Mouse (Mus musculus) hindbrain, postnatal 0 days (tissue): ENCODE results near the gene Ets1. TPM values are rescaled to one million over a fixed set of nuclear protein-coding genes. Genes with fewer than 3 reads are reported as not detected.

Source experiments
- ATAC-seq: fragments of 200-750 bp; cut with Nextera tagmentation; 2 replicates; pipeline ENCODE4 v1.8.0; 2017; ENCODE audit warnings: mild to moderate bottlenecking, moderate TSS enrichment, moderate library complexity
- DNase-seq: peaks from one replicate; pipeline ENCODE4 v3.0.0-alpha.2; 2015; ENCODE audit warnings: low spot score
- H3K27ac ChIP-seq: fragments of 300-500 bp; sonication (generic); 2 replicates; pipeline ENCODE4 v1.5.1; 2014; ENCODE audit warnings: mild to moderate bottlenecking
- H3K27me3 ChIP-seq: fragments of 300-500 bp; sonication (generic); 2 replicates; pipeline ENCODE4 v1.6.1; 2014; ENCODE audit warnings: low read length, mixed read lengths; ENCODE audit not compliant: insufficient read depth
- H3K36me3 ChIP-seq: fragments of 300-500 bp; sonication (generic); 2 replicates; pipeline ENCODE4 v1.6.1; 2014; ENCODE audit warnings: low read length, mixed read lengths; ENCODE audit not compliant: insufficient read depth
- H3K4me1 ChIP-seq: fragments of 300-500 bp; sonication (generic); 2 replicates; pipeline ENCODE4 v1.6.1; 2014; ENCODE audit warnings: antibody characterized with exemption, low read length, mixed read lengths; ENCODE audit not compliant: insufficient read depth
- H3K4me2 ChIP-seq: fragments of 300-500 bp; sonication (generic); 2 replicates; pipeline ENCODE4 v1.6.1; 2014; ENCODE audit warnings: low read depth, mild to moderate bottlenecking, low read length, moderate library complexity, mixed read lengths
- H3K4me3 ChIP-seq: fragments of 300-500 bp; sonication (generic); 2 replicates; pipeline ENCODE4 v1.5.1; 2014; ENCODE audit warnings: low read length
- H3K9ac ChIP-seq: fragments of 300-500 bp; sonication (generic); replicated peaks from 2 replicates; pipeline ENCODE4 v1.6.1; 2014; ENCODE audit warnings: mild to moderate bottlenecking, low read length, moderate library complexity, mixed read lengths
- H3K9me3 ChIP-seq: fragments of 300-500 bp; sonication (generic); 2 replicates; pipeline ENCODE4 v1.6.1; 2016; ENCODE audit warnings: low read length, mixed read lengths
- CTCF ChIP-seq: IDR thresholded peaks from 2 replicates; pipeline ENCODE4 v1.5.1; 2016; ENCODE audit warnings: antibody characterized with exemption, control low read depth, low read depth
- WGBS: fragments of 180-500 bp; shearing (Covaris S2); extraction: QIAGEN DNeasy Blood & Tissue Kit; methylation state at CpG from one replicate; pipeline ENCODE4 v1.1.7; 2014; 5-methylcytosine and 5-hydroxymethylcytosine counted together
- polyA plus RNA-seq: library from polyadenylated mRNA; unstranded; fragments of >200 nt; fragmentation: Nextera tagmentation; extraction: Ambion mirVana; gene quantifications from 2 replicates; pipeline ENCODE4 v1.2.1, GENCODE M21; 2015
- total RNA-seq: library from RNA; depleted of rRNA; stranded (reverse); fragments of >200 nt; gene quantifications from 2 replicates; pipeline ENCODE4 v1.2.3, GENCODE M21; 2014

The Ets1 gene
- total and polyA plus RNA-seq, 2 experiments from 2014 or later: 9.9 to 14.0 TPM

DNA sequence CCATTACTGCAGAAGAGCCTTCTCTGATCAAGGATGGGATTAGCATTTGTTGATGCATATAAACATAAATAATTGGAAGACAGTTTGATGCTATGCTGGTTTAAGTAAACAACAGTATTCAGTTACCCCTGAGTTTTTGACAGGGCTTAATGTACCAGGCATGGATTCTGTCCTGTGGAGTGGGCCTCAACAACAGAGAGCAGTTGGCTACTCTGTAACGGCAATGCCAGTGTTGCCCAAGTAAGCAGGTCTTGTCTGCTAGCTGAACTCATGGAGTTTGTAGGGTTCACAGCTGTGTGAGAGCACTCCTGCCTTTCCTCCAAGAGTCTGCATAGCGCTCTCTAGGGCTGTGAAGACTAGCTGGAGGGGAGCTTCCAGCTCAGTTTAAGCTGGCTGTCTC, 91.0 kb downstream of the Ets1 start:
- no peak overlapping the region for H3K9ac ChIP-seq
- no peak overlapping the region for H3K27ac ChIP-seq
- TF ChIP-seq CTCF: no peak
- WGBS: 99% methylated on average over 2 of the region's 2 CpGs
- H3K4me1 ChIP-seq: no peaks in the 10 kb centered on the region
- H3K4me2 ChIP-seq: no peak overlapping the region
- no peaks in the 10 kb centered on the region for H3K9me3 ChIP-seq
- no peak for ATAC-seq
- H3K27me3 ChIP-seq: no peaks in the 10 kb centered on the region
- DNase-seq: no peak
- no peaks in the 10 kb centered on the region; the same call in 1 of the 2 replicates for H3K36me3 ChIP-seq
- no peak overlapping the region for H3K4me3 ChIP-seq

DNA sequence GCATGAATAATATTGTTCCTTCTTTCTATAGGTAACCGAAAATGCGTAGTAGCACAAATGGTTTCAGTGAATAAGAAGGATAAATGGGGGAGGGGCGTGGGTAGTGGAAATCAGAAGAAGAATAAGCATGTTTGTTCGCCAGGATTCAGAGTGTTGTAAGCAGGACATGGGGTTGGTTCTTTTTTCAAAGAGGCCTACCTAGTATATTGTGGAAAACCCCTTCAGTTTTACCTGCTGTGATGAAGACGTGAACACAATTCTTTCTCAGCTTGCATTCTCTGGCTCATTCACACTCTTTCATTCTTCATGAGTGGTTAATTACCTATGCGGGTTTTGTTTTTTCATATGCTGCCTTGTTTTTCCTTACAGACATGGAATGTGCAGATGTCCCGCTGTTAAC, 92.3 kb downstream of the Ets1 start:
- Histone ChIP-seq H3K9ac (no peak overlapping the region), H3K27me3 (no peaks in the 10 kb centered on the region), H3K4me2 (no peak overlapping the region), H3K27ac (no peak overlapping the region), H3K4me3 (no peak overlapping the region), H3K4me1 (no peaks in the 10 kb centered on the region), H3K9me3 (no peaks in the 10 kb centered on the region), H3K36me3 (no peaks in the 10 kb centered on the region; the same call in 1 of the 2 replicates)
- 54% methylated on average over 7 of the region's 7 CpGs for WGBS
- no peak for DNase-seq
- TF ChIP-seq CTCF: no peak
- no peak for ATAC-seq

GRCm38 (mm10) chr9:32728806-32729205, 92.8 kb downstream of the Ets1 start:
- Histone ChIP-seq H3K4me3 (no peak overlapping the region), H3K9ac (no peak overlapping the region), H3K9me3 (no peaks in the 10 kb centered on the region), H3K4me2 (no peak overlapping the region), H3K4me1 (no peaks in the 10 kb centered on the region), H3K27ac (no peak overlapping the region), H3K36me3 (no peaks in the 10 kb centered on the region; the same call in 1 of the 2 replicates), H3K27me3 (no peaks in the 10 kb centered on the region)
- WGBS: 57% methylated on average over 4 of the region's 4 CpGs
- no peak for DNase-seq
- ATAC-seq: no peak
- no peak for TF ChIP-seq CTCF

DNA sequence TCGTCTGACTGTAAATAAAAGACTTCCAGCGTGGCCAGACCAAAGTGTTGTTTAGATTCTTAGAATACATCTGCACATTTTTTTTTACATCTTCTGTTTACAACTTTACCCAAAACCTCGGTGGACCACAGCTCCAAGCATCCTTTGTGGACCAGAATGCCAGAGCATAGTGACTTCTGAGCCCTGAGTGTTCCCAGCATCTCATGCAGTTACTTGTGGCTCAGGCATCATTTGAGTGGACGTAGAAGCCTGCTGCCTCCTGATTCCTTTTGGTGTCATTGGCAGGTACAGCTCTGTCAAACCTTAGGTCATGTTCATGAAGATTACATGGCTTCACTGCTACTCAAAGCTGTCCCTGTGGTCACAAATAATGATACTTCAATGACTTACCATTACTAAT, 93.2 kb downstream of the Ets1 start:
- Histone ChIP-seq H3K9ac (no peak overlapping the region), H3K27me3 (no peaks in the 10 kb centered on the region), H3K4me3 (no peak overlapping the region), H3K4me2 (no peak overlapping the region), H3K9me3 (no peaks in the 10 kb centered on the region), H3K27ac (no peak overlapping the region), H3K36me3 (no peaks in the 10 kb centered on the region; the same call in 1 of the 2 replicates), H3K4me1 (no peaks in the 10 kb centered on the region)
- 87% methylated on average over 4 of the region's 4 CpGs for WGBS
- no peak for ATAC-seq
- TF ChIP-seq CTCF: no peak
- DNase-seq: no peak

DNA sequence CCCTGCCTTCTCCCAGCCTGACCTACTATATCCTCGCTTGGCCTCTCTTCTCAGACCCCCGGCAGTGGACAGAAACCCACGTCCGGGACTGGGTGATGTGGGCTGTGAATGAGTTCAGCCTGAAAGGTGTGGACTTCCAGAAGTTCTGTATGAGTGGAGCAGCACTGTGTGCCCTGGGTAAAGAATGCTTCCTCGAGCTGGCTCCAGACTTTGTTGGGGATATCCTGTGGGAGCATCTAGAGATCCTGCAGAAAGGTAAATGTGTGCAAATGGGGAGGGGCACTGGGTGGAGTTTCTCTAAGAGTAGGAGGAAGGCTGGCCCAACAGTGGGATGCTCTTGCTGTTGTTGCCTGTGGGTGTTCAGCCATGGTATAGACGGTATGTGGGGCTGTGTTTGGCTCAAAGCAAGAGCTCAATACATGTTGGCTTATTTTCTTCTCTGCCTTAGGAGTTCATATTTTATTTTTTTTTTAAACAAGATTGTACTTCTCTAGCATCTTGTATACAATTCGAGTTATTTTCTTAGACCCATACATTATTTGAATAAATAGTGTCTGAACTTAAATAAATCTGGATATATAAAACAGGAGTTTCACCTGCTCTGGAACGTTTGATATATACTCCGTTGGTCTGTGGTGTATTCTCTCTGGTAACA, 94.1 kb downstream of the Ets1 start:
- TF ChIP-seq CTCF: no peak

GRCm38 (mm10) chr9:32730656-32731590, 94.9 kb downstream of the Ets1 start:
- no peaks in the 10 kb centered on the region; the same call in 1 of the 2 replicates for H3K36me3 ChIP-seq
- TF ChIP-seq CTCF: no peak
- no peak overlapping the region for H3K4me3 ChIP-seq
- no peak overlapping the region for H3K27ac ChIP-seq
- ATAC-seq: no peak
- 84% methylated on average over 13 of the region's 13 CpGs for whole genome bisulfite sequencing
- H3K9me3 ChIP-seq: no peaks in the 10 kb centered on the region
- H3K27me3 ChIP-seq: no peaks in the 10 kb centered on the region
- no peak for DNase-seq
- H3K4me1 ChIP-seq: no peaks in the 10 kb centered on the region
- no peak overlapping the region for H3K9ac ChIP-seq
- H3K4me2 ChIP-seq: no peak overlapping the region

More for the DNA sequence above, 94.1 kb downstream of the Ets1 start:
- Histone ChIP-seq H3K9me3 (no peaks in the 10 kb centered on the region), H3K9ac (no peak overlapping the region), H3K27me3 (no peaks in the 10 kb centered on the region), H3K4me1 (no peaks in the 10 kb centered on the region), H3K4me2 (no peak overlapping the region), H3K27ac (no peak overlapping the region), H3K36me3 (no peaks in the 10 kb centered on the region; the same call in 1 of the 2 replicates), H3K4me3 (no peak overlapping the region)
- DNase-seq: no peak
- ATAC-seq: no peak
- 86% methylated on average over 9 of the region's 9 CpGs for WGBS

DNA sequence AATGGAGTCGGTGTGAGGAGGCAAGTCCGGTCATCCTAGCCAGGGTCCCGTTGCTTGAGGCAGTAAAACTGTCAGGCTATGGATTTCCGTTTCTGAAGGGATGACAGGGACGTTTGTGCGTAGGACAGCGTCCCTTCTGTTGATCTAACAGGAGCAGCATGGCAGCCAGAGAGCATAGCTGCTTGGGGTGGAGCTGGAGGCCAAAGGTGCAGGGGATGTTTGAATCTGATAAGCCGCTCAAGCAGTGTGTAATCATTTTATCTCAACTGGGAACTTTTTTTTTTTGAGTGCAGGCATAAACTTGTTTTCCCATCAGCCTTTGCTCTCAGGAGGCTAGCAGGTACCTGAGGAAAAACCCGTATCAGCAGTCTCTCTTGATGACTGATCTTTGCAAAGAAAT, 95.8 kb downstream of the Ets1 start:
- H3K9ac ChIP-seq: no peak overlapping the region
- no peaks in the 10 kb centered on the region for H3K4me1 ChIP-seq
- no peaks in the 10 kb centered on the region for H3K9me3 ChIP-seq
- H3K27ac ChIP-seq: no peak overlapping the region
- no peak overlapping the region for H3K4me3 ChIP-seq
- TF ChIP-seq CTCF: no peak
- H3K4me2 ChIP-seq: no peak overlapping the region
- no peaks in the 10 kb centered on the region for H3K27me3 ChIP-seq
- 74% methylated on average over 9 of the region's 9 CpGs for WGBS
- no peak for ATAC-seq
- no peak for DNase-seq
- no peaks in the 10 kb centered on the region; the same call in 1 of the 2 replicates for H3K36me3 ChIP-seq
